Mouse (Mus musculus) thymus, adult 2 months (tissue): ENCODE measurements around the gene Selplg. TPM values are rescaled to one million over a fixed set of nuclear protein-coding genes. Genes with fewer than 3 reads are reported as not detected.
"Not testable (repeated sequence)": the region's sequence is repeated elsewhere in the genome, so short reads cannot be mapped to it uniquely, and the experiment has no call there.

Experiments used
- DNase-seq: peaks from one replicate; pipeline ENCODE4 v3.0.0; 2021
- H3K27ac ChIP-seq: fragments of 200-500 bp; 2 replicates; pipeline ENCODE4 v1.5.1; 2012; ENCODE audit warnings: low read length, control low read depth; ENCODE audit not compliant: control insufficient read depth, insufficient read depth
- H3K27me3 ChIP-seq: fragments of 200-500 bp; 2 replicates; pipeline ENCODE4 v1.6.1; 2012; ENCODE audit warnings: mild to moderate bottlenecking, low read length, moderate library complexity, mixed read lengths; ENCODE audit not compliant: control insufficient read depth, insufficient read depth
- H3K36me3 ChIP-seq: fragments of 200-500 bp; 2 replicates; pipeline ENCODE4 v1.6.1; 2012; ENCODE audit warnings: mild to moderate bottlenecking, low read length, moderate library complexity; ENCODE audit not compliant: control insufficient read depth, insufficient read depth
- H3K4me1 ChIP-seq: fragments of 200-500 bp; replicated peaks from 2 replicates; pipeline ENCODE4 v1.6.1; 2012; ENCODE audit warnings: low read length; ENCODE audit not compliant: control insufficient read depth, insufficient read depth
- H3K4me3 ChIP-seq: fragments of 200-500 bp; 2 replicates; pipeline ENCODE4 v1.5.1; 2012; ENCODE audit warnings: mild to moderate bottlenecking, low read length, control low read depth, moderate library complexity; ENCODE audit not compliant: control insufficient read depth, insufficient read depth
- CTCF ChIP-seq: fragments of 200-500 bp; IDR thresholded peaks from 2 replicates; pipeline ENCODE4 v1.5.1; 2012; ENCODE audit warnings: mild to moderate bottlenecking, control low read depth, low read length, moderate library complexity, borderline replicate concordance; ENCODE audit not compliant: control insufficient read depth, poor library complexity, insufficient read depth; ENCODE audit errors: extremely low read depth
- POLR2A ChIP-seq: fragments of 200-500 bp; IDR thresholded peaks from 2 replicates; pipeline ENCODE4 v1.6.1; 2012; ENCODE audit warnings: mild to moderate bottlenecking, low read length, control low read depth, moderate library complexity; ENCODE audit not compliant: control insufficient read depth, poor library complexity, insufficient read depth; ENCODE audit errors: extremely low read depth
- WGBS: fragments of 180-500 bp; shearing (Covaris S2); methylation state at CpG from one replicate; pipeline ENCODE4 v1.1.7; 2018; 5-methylcytosine and 5-hydroxymethylcytosine counted together
- polyA plus RNA-seq: library from polyadenylated mRNA; depleted of rRNA; stranded (reverse); fragments of >200 nt; gene quantifications from 2 replicates; pipeline ENCODE4 v1.2.3, GENCODE M21; 2012

Gene Selplg
- polyA plus RNA-seq, 1 experiment: 783 TPM

DNA sequence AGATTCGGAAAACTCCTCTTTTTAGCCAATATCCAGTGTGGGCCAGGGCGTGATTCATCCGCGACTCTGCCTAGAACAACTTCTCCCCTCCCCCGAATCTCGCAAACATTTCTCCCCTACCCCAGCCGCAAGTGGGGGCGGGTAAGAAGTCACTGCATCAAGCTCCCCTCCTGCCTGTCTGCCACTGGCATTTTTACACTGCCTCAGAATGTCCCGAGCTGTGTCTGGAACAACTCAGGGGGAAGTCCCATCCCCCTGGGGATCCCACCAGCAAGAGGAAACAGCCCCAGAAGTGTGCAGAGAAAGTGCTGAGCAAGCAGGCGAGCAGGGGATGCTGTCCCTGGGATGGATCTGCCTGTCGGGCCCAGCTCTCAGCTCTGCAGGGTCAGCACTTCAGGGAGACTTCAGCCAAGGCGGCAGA, 48.9 kb downstream of the Selplg start:
- peaks cover 6% of the 10 kb centered on the region for H3K4me1 ChIP-seq
- no peaks in the 10 kb centered on the region for H3K36me3 ChIP-seq
- TF ChIP-seq CTCF (no peak), POLR2A (no peak)
- 51% methylated on average over 12 of the region's 12 CpGs for WGBS
- H3K4me3 ChIP-seq: no peak overlapping the region
- DNase-seq: no peak
- H3K27me3 ChIP-seq: no peaks in the 10 kb centered on the region
- no peak overlapping the region for H3K27ac ChIP-seq

DNA sequence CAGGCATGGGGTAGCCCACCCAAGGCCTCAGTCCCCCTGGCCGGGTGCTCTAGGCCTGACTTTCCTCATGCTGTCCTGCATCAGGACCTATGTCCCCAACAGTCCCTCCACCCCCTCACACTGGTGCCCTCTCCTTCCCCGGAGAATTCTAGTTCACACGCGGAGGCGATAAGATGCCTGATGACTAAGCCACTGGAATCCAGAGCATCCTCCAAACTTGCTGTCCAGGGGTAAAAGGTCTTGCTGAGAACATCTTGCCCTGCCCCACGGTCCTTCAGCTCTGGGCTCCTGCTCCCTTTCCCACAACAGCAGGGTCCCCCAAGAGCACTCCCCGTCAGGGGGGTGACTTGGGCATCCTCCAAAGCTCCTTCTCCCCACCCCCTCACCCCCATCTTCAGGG, 49.8 kb downstream of the Selplg start:
- Histone ChIP-seq H3K27ac (no peak overlapping the region), H3K27me3 (no peaks in the 10 kb centered on the region), H3K4me1 (peaks cover 14% of the 10 kb centered on the region), H3K4me3 (no peak overlapping the region), H3K36me3 (no peaks in the 10 kb centered on the region)
- WGBS: 95% methylated on average over 7 of the region's 7 CpGs
- no peak for DNase-seq
- no peak for TF ChIP-seq POLR2A
- TF ChIP-seq CTCF: no peak

DNA sequence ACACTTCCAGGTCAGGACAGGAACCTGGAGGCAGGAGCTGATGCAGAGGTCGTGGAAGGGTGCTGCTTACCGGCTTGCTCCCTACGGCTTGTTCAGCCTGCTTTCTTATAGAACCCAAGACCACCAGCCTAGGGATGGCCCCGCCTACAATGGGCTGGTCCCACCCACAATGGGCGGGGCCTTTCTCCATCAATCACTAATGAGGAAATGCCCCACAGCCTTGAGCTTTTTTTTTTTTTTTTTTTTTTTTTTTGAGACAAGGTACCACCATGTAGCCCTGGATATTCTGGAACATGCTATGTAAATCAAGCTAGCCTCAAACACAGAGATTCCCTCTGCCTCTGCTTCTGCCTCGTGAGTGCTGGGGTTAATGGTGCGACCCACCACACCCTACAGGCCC, 50.6 kb downstream of the Selplg start:
- H3K4me3 ChIP-seq: no peak overlapping the region
- H3K36me3 ChIP-seq: no peaks in the 10 kb centered on the region
- 90% methylated on average over 7 of the region's 7 CpGs for WGBS
- TF ChIP-seq POLR2A (no peak), CTCF (no peak)
- H3K27me3 ChIP-seq: no peaks in the 10 kb centered on the region
- H3K27ac ChIP-seq: no peak overlapping the region
- DNase-seq: no peak
- peaks cover 16% of the 10 kb centered on the region for H3K4me1 ChIP-seq

DNA sequence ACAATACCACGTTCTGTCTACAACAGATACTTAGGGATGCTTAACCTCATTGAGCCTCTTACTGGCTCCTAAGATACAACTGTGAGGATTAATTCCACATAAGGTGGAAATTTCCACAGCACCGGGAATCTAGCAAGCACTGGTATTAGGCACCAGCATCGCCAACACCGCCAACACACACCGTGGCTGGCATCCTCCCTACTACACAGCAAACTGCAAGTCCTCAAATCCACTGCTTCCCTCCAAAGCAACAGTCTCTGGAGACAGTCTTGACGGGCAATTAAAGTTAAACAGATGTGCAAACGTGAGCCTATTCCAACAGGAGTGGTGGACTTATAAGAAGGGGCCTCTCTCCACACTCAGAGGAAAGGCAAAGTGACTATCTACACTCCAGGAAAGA, 51.2 kb downstream of the Selplg start:
- no peak for DNase-seq
- Histone ChIP-seq H3K4me1 (peaks cover 20% of the 10 kb centered on the region), H3K36me3 (no peaks in the 10 kb centered on the region), H3K27ac (no peak overlapping the region), H3K4me3 (no peak overlapping the region), H3K27me3 (no peaks in the 10 kb centered on the region)
- no peak for TF ChIP-seq POLR2A
- TF ChIP-seq CTCF: no peak
- 97% methylated on average over 7 of the region's 7 CpGs for WGBS

DNA sequence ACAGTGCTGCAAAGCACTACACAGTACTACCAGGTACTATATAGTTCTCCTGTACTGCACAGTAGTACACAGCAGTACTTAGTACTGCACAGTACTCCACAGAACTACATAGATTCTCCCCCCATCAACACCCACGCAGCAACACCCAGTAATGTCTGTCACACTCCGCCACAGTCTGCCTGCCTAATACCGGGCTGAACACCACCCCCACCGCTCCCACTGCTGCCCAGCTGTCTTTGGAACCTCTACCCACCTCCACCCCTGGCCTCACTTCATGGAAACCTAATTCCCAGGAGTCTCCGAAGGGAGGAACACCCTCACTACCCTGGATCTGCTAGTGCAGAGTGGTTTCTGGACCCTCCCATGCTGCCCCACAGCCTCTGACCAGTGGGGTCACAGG, 51.7 kb downstream of the Selplg start:
- no peak for TF ChIP-seq CTCF
- TF ChIP-seq POLR2A: no peak
- Histone ChIP-seq H3K4me3 (no peak overlapping the region), H3K4me1 (peaks cover 25% of the 10 kb centered on the region), H3K27me3 (no peaks in the 10 kb centered on the region), H3K27ac (no peak overlapping the region), H3K36me3 (no peaks in the 10 kb centered on the region)
- no peak for DNase-seq
- 95% methylated on average over 5 of the region's 5 CpGs for WGBS

DNA sequence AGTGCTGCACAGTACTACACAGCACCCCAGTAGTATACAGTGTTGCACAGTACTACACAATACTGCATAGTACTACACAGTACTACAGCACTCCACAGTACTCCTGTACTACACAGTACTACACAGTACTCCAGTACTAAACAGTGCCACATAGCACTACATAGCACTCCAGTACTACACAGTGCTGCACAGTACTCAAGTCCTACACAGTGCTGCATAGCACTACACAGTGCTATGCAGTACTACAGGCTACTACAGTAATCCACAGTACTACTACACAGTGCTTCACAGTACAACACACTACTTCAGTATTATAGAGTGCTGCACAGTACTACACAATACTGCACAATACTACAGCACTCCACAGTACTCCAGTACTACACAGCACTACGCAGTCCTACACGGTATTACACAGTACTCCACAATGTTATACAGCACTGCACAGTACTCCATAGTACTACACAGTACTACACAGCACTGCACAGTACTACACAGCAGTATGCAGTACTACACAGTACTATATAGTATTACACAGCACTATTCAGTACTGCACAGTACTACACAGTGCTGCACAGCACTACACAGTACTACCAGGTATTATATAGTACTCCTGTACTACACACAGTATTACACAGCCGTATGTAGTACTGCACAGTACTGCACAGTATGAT, 52.2 kb downstream of the Selplg start:
- Histone ChIP-seq H3K36me3 (no peaks in the 10 kb centered on the region), H3K27me3 (no peaks in the 10 kb centered on the region)

DNA sequence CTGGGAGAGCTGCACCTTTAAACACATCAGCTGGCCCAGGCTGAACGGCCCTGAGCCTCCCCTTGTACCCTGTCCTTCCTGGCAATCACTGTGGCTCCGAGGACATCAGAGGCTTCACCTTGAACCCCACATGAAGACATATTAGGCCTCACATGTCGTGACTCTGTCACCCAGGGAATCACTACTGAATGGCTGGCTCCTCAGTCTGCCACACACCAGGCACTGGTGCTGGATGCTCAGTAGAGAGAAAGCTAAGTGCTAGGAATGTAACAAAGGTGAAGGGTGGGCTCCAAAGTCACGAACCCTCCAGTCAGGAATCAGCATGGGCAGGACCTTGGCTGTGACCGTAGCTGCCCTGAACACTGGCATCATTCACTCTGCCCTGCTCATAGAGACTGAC, 52.9 kb downstream of the Selplg start:
- peaks cover 26% of the 10 kb centered on the region for H3K4me1 ChIP-seq
- DNase-seq: no peak
- no peaks in the 10 kb centered on the region for H3K36me3 ChIP-seq
- no peak overlapping the region for H3K27ac ChIP-seq
- 89% methylated on average over 5 of the region's 5 CpGs for WGBS
- H3K4me3 ChIP-seq: no peak overlapping the region
- H3K27me3 ChIP-seq: no peaks in the 10 kb centered on the region
- TF ChIP-seq POLR2A (no peak), CTCF (no peak)

More for the DNA sequence above, 52.2 kb downstream of the Selplg start:
- Histone ChIP-seq H3K4me3 (no peak overlapping the region), H3K27ac (no peak overlapping the region), H3K4me1 (peaks cover 26% of the 10 kb centered on the region)
- TF ChIP-seq POLR2A (no peak), CTCF (no peak)
- 98% methylated on average over 3 of the region's 3 CpGs for WGBS
- DNase-seq: no peak

DNA sequence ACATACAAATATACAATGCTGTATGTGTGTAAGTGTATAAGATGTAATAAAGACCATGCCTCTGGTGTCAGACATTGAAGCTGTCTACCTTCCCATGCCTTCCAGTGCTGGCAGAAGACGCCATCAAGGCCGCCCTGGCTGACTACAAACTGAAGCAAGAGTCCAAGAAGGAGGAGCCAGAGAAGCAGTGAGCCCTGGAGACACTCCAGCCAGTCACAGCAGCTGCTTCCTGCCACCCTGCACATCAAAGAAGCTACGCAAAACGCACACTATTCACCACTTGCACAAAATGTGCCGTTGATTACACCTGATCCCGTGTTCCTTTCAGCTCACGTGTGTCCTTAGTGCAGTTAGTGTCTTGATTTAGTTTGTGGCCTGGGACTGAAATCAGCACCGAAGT, 54.7 kb downstream of the Selplg start:
- not testable (repeated sequence) for H3K27ac ChIP-seq, H3K27me3 ChIP-seq, H3K36me3 ChIP-seq, H3K4me3 ChIP-seq
- H3K4me1 ChIP-seq: peaks cover 32% of the 10 kb centered on the region
- DNase-seq: peak; percentile 29
- WGBS: 8% methylated on average over 8 of the region's 8 CpGs
